Mouse (Mus musculus): ENCODE results near the gene Ptprn2. TPM values are rescaled to one million over a fixed set of nuclear protein-coding genes. Genes with fewer than 3 reads are reported as not detected.

Gene Ptprn2
- polyA plus RNA-seq, 1 experiment from 2014 or later, result 10.4 TPM

DNA sequence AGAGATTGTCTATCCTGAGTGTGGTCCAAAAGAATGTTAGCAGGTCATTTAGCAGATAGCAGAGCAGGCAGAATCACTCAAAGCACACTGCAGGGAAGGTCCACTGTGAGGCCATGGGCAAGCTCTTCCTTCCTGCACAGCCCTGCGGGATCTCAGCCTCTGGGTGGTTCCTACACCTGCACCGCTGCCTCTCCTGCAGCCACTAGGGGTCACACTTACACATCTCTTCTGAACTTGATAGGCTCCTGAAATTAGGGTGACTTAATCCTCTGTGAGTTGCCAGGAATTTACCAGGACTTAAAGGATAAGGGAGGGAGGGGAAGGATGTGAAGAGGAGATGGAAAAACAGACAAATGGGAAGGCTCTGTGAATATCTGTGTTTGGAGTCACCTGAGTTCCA, 549.7 kb downstream of the Ptprn2 start:
- Histone ChIP-seq H3K4me1 (peaks cover 10% of the 10 kb centered on the region; the same call in 1 of the 2 replicates), H3K4me2 (replicated peaks) (no peak overlapping the region), H3K9me3 (no peaks in the 10 kb centered on the region), H3K9ac (replicated peaks) (no peak overlapping the region), H3K27me3 (no peaks in the 10 kb centered on the region), H3K27ac (replicated peaks) (no peak overlapping the region), H3K36me3 (no peaks in the 10 kb centered on the region), H3K4me3 (no peak overlapping the region)
- 0% methylated on average over 2 of the region's 2 CpGs for WGBS
- ATAC-seq (replicated peaks), result peak; percentile 63

DNA sequence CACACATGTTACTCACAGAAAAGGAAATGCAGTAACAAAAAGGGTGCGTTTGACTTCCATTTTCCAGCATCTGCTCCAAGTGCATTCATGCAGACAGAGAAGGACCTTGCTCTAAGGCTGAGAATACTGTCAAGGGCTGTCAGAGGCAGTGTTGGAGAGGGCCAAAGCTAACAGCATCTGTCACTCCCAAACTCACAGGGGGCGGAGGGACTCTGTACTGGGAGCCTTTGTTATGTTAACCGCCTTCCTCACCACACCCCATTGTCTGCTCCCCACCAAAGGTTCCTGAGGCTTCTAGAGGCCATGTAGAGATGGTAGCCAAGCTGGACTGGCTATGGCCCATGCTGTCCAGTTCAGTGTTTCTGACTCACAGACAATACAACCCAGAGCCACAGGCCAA, 553.9 kb downstream of the Ptprn2 start:
- no peak overlapping the region for H3K4me3 ChIP-seq
- no peaks in the 10 kb centered on the region for H3K9me3 ChIP-seq
- no peak overlapping the region; the same call in 1 of the 2 replicates for H3K27ac ChIP-seq (replicated peaks)
- peak; percentile 68 for ATAC-seq (replicated peaks)
- peaks cover 3% of the 10 kb centered on the region; the same call in 1 of the 2 replicates for H3K27me3 ChIP-seq
- H3K36me3 ChIP-seq, result no peaks in the 10 kb centered on the region
- peaks cover 5% of the 10 kb centered on the region; the same call in 1 of the 2 replicates for H3K4me1 ChIP-seq
- no peak overlapping the region for H3K4me2 ChIP-seq (replicated peaks)
- no peak overlapping the region for H3K9ac ChIP-seq (replicated peaks)
- WGBS, result 15% methylated on average over 3 of the region's 3 CpGs

GRCm38 (mm10) chr12:117041409-117041808, 555.9 kb downstream of the Ptprn2 start:
- peaks cover 6% of the 10 kb centered on the region; the same call in 1 of the 2 replicates for H3K27me3 ChIP-seq
- peaks cover 5% of the 10 kb centered on the region; the same call in 1 of the 2 replicates for H3K4me1 ChIP-seq
- WGBS, result 94% methylated on average over 2 of the region's 2 CpGs
- no peak overlapping the region for H3K9ac ChIP-seq (replicated peaks)
- no peak for ATAC-seq (replicated peaks)
- H3K27ac ChIP-seq (replicated peaks), result no peak overlapping the region
- H3K4me2 ChIP-seq (replicated peaks), result no peak overlapping the region
- H3K9me3 ChIP-seq, result no peaks in the 10 kb centered on the region
- no peaks in the 10 kb centered on the region for H3K36me3 ChIP-seq
- H3K4me3 ChIP-seq, result no peak overlapping the region

GRCm38 (mm10) chr12:117042706-117043105, 557.2 kb downstream of the Ptprn2 start:
- WGBS, result 86% methylated on average over 7 of the region's 7 CpGs
- H3K27ac ChIP-seq (replicated peaks), result no peak overlapping the region
- no peak overlapping the region for H3K4me2 ChIP-seq (replicated peaks)
- no peaks in the 10 kb centered on the region for H3K9me3 ChIP-seq
- peaks cover 9% of the 10 kb centered on the region; the same call in 1 of the 2 replicates for H3K27me3 ChIP-seq
- H3K4me3 ChIP-seq, result no peak overlapping the region
- H3K36me3 ChIP-seq, result no peaks in the 10 kb centered on the region
- no peak overlapping the region for H3K9ac ChIP-seq (replicated peaks)
- H3K4me1 ChIP-seq, result peaks cover 9% of the 10 kb centered on the region
- ATAC-seq (replicated peaks), result no peak

GRCm38 (mm10) chr12:117047384-117048251, 562.1 kb downstream of the Ptprn2 start:
- Histone ChIP-seq H3K4me3 (no peak overlapping the region), H3K27ac (replicated peaks) (peak overlapping the region; percentile 22; the same call in 1 of the 2 replicates), H3K4me1 (peaks cover 11% of the 10 kb centered on the region), H3K4me2 (replicated peaks) (no peak overlapping the region), H3K36me3 (no peaks in the 10 kb centered on the region), H3K27me3 (peaks cover 14% of the 10 kb centered on the region; the same call in 1 of the 2 replicates), H3K9ac (replicated peaks) (no peak overlapping the region), H3K9me3 (no peaks in the 10 kb centered on the region)
- ATAC-seq (replicated peaks), result no peak
- WGBS, result 9% methylated on average over 3 of the region's 3 CpGs

DNA sequence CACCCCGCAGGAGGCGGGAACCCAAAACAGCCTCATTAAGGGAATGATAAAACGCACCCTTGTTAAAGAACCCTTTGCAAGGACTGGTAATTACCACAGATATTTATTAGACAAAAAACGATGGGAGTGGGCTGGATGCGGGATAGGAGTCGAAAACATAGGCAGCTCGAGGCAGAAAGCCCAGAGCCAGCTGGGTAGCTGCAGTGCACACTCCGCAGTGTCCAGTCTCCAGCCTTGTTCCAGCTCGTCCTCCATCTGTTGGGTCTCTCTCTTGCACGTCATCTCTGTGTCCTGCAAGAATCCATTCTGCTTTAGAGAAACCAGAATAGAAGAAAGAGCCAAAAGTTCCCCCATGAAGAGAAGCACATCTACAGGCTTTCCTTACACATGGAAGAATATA, 564.3 kb downstream of the Ptprn2 start:
- Histone ChIP-seq H3K4me2 (replicated peaks) (no peak overlapping the region), H3K9me3 (no peaks in the 10 kb centered on the region), H3K36me3 (no peaks in the 10 kb centered on the region), H3K9ac (replicated peaks) (no peak overlapping the region), H3K27me3 (peaks cover 13% of the 10 kb centered on the region; the same call in 1 of the 2 replicates), H3K4me1 (peaks cover 31% of the 10 kb centered on the region), H3K27ac (replicated peaks) (no peak overlapping the region), H3K4me3 (no peak overlapping the region)
- WGBS, result 21% methylated on average over 10 of the region's 10 CpGs
- no peak for ATAC-seq (replicated peaks)

- Histone ChIP-seq H3K9ac (replicated peaks) (no peak overlapping the region), H3K27me3 (peaks cover 23% of the 10 kb centered on the region; the same call in 1 of the 2 replicates), H3K9me3 (no peaks in the 10 kb centered on the region), H3K27ac (replicated peaks) (peak overlapping the region; percentile 74), H3K4me1 (peaks cover 27% of the 10 kb centered on the region), H3K4me3 (no peak overlapping the region), H3K36me3 (no peaks in the 10 kb centered on the region), H3K4me2 (replicated peaks) (peak overlapping the region; percentile 34)
- peak; percentile 8 for ATAC-seq (replicated peaks)
- 35% methylated on average over 9 of the region's 9 CpGs for WGBS
Measured at GRCm38 (mm10) chr12:117053223-117053850, 567.8 kb downstream of the Ptprn2 start.

GRCm38 (mm10) chr12:117053851-117054769, 568.6 kb downstream of the Ptprn2 start:
- H3K27me3 ChIP-seq, result peaks cover 26% of the 10 kb centered on the region; the same call in 1 of the 2 replicates
- no peaks in the 10 kb centered on the region for H3K36me3 ChIP-seq
- under 1% methylated on average over 21 of the region's 21 CpGs for WGBS
- no peak overlapping the region for H3K9ac ChIP-seq (replicated peaks)
- peak overlapping the region; percentile 34 for H3K4me2 ChIP-seq (replicated peaks)
- H3K27ac ChIP-seq (replicated peaks), result peak overlapping the region; percentile 74
- H3K4me1 ChIP-seq, result peaks cover 27% of the 10 kb centered on the region
- 0 out of 2 replicates have a peak overlapping the region, but pooled peaks have one; percentile 5 for H3K4me3 ChIP-seq
- ATAC-seq (replicated peaks), result peak; percentile 87
- H3K9me3 ChIP-seq, result no peaks in the 10 kb centered on the region

DNA sequence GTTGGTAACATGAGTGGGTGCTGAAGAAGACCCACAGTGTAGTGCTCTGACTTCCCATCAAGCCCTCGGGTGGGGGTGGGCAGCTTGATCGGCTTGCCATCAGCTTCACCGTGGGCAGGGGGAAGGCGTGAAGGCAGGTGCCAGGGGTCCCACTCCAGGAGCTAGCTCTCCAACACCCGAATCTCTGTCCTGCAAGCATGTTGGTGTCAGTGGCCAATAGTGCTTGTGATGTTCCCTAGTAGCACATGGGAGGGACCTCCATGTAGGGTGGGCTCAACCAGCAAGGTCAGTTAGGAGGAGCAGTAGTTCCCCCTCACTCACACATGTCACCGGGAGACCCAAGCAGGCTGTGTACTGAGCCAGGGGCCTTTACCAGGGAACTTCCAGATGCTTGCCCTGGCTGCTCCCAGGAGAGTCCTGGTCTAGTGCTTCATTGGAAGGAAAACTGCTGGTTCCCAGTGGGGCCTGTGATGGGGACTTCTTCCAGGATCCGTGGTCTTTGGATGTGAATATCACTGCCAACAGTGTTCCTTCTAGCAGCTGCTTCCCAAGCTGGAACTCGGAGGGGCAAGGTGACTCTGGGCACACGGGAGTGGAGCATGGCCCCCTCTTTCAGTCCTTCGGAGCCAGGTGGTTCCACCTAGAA, 569.5 kb downstream of the Ptprn2 start:
- no peaks in the 10 kb centered on the region for H3K36me3 ChIP-seq
- 0 out of 2 replicates have a peak overlapping the region, but pooled peaks have one; percentile 74 for H3K27ac ChIP-seq (replicated peaks)
- H3K4me1 ChIP-seq, result peaks cover 24% of the 10 kb centered on the region
- no peak overlapping the region for H3K4me2 ChIP-seq (replicated peaks)
- H3K9ac ChIP-seq (replicated peaks), result no peak overlapping the region
- no peaks in the 10 kb centered on the region for H3K9me3 ChIP-seq
- ATAC-seq (replicated peaks), result peak; percentile 24
- 43% methylated on average over 10 of the region's 10 CpGs for WGBS
- peaks cover 26% of the 10 kb centered on the region; the same call in 1 of the 2 replicates for H3K27me3 ChIP-seq
- no peak overlapping the region for H3K4me3 ChIP-seq

- no peak overlapping the region for H3K4me3 ChIP-seq
- H3K4me1 ChIP-seq, result peaks cover 19% of the 10 kb centered on the region
- no peaks in the 10 kb centered on the region for H3K9me3 ChIP-seq
- no peak for ATAC-seq (replicated peaks)
- no peak overlapping the region for H3K4me2 ChIP-seq (replicated peaks)
- no peaks in the 10 kb centered on the region for H3K36me3 ChIP-seq
- peaks cover 32% of the 10 kb centered on the region; the same call in 1 of the 2 replicates for H3K27me3 ChIP-seq
- 89% methylated on average over 6 of the region's 6 CpGs for WGBS
- H3K27ac ChIP-seq (replicated peaks), result no peak overlapping the region
- no peak overlapping the region for H3K9ac ChIP-seq (replicated peaks)
Measured at GRCm38 (mm10) chr12:117058184-117058958, 572.9 kb downstream of the Ptprn2 start.
